Mouse (Mus musculus) CD4-positive, CD25-positive, alpha-beta regulatory T cell, adult 4 months (primary cell): ENCODE results near the gene Cyp2d22. TPM values are rescaled to one million over a fixed set of nuclear protein-coding genes. Genes with fewer than 3 reads are reported as not detected.
"Not testable (repeated sequence)": the region's sequence is repeated elsewhere in the genome, so short reads cannot be mapped to it uniquely, and the experiment has no call there.

Experiments
- ATAC-seq: one replicate; pipeline ENCODE4 v1.8.0; 2017
- polyA plus RNA-seq, 2 experiments: library from polyadenylated mRNA; unstranded; fragments of 100-300 nt; shearing (Covaris generic); gene quantifications; one replicate each; pipeline ENCODE4 v1.2.1; 2017

Cyp2d22 gene
- 10 to 100 TPM; 10.7 to 12.5 TPM for polyA plus RNA-seq

DNA sequence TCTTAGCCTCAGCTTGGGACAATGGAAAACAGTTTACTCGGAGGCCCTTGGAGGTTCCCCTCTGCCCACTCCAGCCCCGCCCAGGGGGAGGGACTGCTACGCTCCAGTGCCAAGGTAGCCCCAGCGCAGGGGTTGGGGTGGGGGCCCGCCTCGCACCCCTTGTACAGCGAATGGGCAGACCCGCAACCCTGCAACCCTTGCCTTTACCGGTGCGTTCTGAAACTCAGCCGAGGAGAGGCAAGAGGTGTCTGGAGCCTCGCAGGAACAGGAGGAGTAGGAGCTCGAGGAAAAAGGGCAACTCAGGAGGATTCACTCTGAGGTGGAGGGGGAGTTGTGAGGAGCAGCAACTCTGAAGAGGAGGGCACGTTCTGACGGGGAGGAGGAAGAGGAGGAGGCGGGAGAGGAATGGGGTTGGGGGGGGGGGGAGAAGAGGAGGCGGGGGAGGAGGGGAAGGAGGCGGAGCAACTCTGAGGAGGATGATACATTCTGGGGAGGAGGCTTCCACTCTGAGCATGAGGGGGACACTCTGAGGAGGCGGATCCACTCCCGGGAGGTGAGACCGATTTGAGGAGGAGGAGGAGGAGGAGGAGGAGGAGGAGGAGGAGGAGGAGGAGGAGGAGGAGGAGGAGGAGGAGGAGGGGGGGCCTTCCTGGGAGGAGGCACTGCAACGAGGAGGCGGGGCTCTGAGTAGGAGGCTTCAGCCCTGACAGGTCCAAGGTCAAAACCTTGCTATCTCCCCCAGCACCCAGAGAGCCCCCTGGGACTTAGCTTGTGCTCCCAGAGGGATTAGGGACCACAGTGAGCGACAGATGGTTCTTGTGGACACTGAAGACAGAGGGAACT, at the start of gene Cyp2d22:
Cyp2d22 (minus strand) TSS at position 390 of the 843 bp plus-strand sequence.
- ATAC-seq, result peak; percentile 77

DNA sequence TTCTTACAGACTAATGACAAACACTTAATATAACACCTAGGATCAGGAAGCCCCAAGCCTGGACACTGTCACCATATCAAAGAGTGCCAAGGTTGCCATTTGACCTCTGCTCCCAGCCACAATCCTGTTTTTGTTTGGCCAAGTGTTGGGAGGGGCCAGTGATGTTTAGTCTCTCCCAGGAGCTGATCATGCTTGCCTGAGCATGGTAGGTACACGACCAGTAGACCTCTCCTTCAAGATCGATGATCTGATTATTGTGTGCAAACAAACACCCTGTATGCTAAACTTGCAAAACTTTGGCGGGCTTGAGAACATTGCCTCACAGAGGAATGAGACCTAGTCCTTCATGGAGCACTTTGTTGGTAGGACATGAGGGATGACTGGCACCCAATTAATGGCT, 43.4 kb upstream of the Cyp2d22 start:
- no peak for ATAC-seq

DNA sequence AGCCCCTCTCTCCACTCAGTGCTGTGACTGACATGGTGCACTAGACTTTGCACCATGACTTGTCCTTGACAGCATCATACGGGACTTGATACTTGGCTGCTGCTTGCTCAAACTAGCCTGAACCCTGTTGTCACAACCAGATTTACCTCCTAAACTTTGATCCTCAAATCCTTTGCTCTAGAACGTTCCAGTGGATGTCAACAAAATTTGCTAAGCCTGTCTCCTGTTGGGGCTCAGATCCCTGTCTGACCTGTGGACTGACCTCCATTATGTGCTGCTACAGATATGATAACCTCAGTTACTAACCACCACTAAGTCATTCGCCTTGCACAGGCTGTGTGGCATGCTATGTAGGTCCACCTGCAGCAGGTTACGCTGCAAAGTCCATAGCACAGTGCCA, 42.9 kb upstream of the Cyp2d22 start:
- no peak for ATAC-seq

DNA sequence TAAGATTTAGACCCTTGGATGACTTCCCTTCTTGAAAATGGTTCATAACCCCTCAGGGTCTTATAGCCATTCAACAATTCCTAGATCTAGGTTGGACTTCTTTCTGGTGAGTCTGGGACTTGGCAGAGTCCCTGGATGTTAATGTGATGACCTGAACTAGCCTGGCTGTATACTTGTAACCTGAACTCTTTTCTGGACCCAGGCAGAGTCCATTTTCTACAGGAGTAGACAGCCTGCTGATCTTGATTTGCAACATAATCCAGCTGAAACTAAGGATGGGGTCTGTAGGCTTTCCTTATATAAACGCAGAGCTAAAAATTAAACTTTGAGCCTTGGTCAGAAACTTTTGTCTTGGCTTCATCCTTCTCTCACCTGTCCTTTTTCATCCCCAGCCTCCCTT, 38.6 kb upstream of the Cyp2d22 start:
- ATAC-seq, result no peak

DNA sequence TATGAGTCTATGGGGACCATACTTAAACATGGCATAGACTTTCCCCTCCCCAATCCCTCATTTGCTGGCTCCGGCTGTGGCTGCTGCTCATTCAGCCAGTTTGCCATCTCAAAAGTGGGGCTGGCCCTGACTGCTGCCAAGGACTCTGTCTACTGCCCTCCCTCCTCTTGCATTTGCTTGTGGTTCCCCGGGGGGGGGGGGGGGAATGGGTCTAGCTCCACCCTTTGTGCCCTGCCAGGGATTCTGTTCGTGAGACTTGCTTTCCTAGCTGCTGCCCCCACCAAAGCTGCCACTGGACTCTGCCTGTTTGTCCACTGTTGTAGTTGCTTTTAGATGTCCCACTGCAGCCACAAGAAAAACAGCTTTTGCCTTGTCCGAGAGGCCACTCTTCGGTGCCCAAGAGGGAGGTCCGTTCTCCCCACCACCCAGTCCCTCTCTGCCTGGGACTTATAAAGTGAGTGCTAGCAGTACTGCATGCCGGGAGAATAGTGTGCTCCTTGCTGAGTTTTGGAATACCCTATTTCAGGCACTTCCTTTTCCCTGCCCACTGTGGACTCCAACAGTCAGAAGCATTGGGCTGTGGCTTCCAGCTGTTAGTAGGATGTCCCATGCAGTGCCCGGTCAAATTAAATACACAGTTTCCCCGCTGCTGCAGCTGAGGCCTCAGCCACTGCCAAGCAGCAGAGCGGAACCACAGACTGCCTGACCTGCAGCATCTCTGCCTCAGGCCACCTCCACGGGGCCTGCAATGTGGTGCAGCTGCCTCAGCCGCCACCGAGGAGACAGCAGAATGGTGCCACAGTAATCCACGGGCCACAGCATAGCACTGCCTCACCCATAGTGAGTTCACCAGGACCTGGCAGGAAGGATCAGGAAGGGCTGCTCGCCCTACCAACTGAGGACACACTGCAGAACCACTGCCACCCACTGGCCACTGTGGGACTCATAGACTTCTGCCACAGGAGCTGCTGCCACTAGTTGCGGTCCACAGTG, 37.0 kb upstream of the Cyp2d22 start:
- ATAC-seq, result peak; percentile 93

DNA sequence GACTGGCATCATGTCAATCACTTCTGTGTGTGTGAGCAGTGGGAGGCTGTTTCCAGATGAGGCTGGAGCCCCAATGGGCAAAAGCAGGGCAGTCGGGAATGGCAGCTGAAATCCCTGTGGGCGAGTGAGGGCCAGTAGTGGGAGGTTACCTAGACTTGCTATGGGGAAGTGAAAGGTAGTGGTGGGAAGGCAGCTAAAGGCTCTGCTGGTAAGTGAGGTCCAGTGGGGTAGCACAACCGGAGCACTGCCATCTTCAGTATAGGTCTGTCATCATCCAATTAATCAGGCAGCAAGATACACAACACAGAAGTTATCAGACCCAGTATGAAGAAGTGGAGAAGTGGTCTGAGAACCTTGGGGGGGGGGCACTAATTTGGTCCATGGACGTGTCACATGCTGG, 27.5 kb upstream of the Cyp2d22 start:
- ATAC-seq, result no peak

DNA sequence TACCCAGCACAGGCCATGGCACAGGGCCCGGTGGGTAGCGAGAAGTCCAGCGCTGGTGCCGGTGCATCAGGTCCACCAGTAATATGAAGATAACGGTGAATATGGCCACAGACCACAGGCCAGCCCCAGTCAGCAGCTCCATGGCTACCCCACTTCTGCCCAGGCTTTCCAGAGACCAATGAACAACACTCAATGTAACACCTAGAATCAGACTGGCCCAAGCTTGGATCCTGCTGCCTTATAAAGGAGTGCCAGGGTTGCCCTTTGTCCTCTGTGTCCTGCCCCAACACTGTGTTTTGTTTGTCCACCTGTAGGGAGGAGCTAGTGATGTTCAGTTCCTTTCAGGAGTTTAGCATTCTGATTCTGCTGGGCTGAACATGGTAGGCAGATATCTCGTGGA, 26.9 kb upstream of the Cyp2d22 start, which contains the start of gene Cyp2d10:
Cyp2d10 (minus strand) TSS at position 215 of the 400 bp plus-strand sequence.
- no peak for ATAC-seq

DNA sequence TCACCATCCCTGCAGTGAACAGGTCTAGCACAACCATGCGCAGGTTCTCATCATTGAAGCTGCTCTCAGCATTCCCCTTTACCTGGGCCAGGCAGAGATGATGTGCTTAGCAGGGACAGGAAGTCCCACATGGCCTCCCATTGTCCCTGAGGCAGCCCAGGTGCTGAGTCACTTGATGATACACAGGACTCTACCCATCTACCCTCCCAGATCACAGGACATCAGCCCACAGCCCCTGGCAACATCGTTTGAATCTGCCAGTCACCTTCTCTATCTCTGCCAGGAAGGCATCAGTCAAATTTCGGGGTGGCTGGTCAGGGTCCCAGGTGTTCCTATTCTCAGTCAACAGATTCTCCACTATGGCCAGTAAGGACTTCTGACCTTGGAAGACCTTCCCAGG, 24.1 kb upstream of the Cyp2d22 start:
- no peak for ATAC-seq

DNA sequence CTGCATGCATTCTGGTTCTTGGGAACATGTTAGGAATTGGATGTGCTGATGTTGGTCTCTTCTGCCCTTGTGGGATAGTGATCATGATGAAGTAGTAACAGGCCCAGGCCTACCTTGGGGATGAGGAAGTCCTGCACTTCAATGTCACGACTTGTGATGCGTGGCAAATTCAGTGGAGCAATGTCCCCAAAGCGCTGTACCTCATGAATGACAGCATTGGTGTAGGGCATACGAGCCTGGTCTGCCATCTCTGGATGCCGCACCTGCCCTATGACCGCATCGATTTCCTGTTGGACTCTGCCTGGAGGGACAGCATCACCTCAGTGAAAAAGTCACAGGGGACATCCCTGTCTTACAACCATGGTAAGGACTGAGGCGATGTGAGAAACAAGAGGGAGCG, 23.5 kb upstream of the Cyp2d22 start:
- no peak for ATAC-seq

DNA sequence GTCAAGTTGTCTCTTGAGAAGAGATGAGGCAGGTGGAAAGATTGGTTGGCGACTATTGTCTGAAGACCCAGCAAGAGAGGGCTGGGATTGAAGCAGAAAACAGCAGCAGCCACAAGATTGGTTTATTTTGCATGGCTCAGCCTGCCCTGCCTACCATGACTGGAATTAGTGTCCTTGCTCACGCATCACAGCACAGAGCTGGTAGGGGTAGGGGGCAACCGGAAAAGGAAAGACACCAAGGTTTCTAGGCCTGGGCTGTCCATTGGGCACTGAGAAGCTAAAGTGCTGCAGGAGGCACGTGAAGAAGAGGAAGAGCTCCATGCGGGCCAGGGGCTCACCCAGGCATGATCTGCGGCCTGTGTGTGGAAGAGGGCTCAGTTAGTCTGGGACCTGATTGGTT, 22.7 kb upstream of the Cyp2d22 start:
- no peak for ATAC-seq

DNA sequence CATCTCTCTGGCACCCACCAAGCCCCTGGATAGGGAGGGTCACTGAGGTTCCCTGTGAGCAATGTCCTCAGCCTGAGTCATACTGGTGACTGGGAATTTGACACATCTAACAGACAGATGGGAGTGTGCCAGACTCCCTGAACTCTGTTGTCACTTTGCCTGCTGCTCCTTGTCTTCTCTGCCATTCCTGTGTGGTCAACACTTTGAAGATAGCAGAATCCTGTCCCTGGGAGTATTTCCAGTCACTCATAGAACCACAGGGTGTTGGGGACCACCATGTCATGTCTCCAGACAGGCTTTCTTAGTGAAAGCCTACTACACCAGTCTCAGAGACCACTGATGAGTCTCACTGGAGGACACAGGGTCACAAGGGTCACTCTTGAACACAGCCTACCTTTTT, 22.0 kb upstream of the Cyp2d22 start:
- ATAC-seq, result no peak

DNA sequence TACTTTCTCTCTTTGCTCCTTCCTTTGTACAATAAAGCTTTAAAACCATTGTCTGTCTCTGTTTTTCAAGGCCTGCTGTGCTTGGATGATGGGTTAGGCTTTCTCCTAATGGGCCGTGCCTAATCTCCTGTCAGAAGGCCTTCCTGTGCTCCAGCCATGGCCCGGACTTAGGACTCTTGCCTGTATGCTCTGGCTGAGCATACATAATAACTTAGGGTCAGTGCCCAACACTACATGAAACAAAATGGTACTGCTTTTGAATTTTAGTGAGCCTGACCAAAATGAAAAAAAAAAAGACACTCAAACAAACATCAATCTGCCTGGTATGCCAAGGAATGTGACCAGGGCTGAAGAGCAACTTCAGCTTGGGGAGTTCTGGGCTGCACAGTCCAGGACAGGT, 21.5 kb upstream of the Cyp2d22 start:
- no peak for ATAC-seq

DNA sequence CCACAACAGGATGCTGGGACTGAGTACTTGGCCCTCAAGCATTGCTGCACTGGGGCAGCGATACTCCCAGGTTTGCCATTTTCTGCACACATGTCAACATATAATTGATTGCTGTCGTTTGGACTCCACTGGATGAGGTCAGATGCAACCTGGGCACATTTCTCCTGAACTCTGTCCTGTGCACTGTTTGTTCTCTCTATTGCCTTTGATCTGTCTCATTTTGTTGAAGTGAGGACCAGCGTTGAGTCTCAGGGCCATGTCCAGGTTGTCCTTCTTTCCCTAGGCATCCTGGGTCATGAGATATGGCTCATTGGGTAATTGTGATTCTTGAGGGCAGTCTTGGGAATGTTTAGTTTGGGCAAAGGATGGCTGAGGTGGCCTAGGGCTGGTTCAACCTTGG, 15.9 kb upstream of the Cyp2d22 start:
- ATAC-seq, result not testable (repeated sequence)

DNA sequence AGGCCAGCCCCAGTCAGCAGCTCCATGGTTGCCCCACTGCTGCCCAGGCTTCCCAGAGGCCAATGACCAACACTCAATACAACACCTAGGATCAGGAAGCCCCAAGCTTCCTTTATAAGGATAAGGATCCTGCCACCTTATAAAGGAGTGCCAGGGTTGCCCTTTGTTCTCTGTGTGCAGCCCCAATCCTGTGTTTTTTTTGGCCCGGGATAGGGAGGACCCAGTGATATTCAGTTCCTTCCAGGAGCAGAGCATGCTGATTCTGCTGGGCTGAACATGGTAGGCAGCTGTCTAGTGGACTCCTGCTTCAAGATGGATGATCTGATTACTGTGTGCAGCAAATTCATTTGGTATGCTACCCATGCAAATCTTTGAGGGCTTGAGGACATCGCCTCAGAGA, 13.9 kb upstream of the Cyp2d22 start, which contains the start of gene Cyp2d11:
Cyp2d11 (minus strand) TSS at position 101 of the 400 bp plus-strand sequence.
- ATAC-seq, result not testable (repeated sequence)

DNA sequence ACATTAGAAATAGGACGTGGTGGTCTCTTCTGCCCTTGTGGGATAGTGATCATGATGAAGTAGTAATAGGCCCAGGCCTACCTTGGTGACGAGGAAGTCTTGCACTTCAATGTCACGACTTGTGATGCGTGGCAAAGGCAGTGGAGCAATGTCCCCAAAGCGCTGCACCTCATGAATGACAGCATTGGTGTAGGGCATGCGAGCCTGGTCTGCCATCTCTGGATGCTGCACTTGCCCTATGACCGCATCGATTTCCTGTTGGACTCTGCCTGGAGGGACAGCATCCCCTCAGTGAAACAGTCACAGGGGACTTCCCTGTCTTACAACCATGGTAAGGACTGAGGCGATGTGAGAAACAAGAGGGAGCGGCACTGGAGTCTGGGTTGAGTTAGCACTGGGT, 9.9 kb upstream of the Cyp2d22 start:
- ATAC-seq, result not testable (repeated sequence)

DNA sequence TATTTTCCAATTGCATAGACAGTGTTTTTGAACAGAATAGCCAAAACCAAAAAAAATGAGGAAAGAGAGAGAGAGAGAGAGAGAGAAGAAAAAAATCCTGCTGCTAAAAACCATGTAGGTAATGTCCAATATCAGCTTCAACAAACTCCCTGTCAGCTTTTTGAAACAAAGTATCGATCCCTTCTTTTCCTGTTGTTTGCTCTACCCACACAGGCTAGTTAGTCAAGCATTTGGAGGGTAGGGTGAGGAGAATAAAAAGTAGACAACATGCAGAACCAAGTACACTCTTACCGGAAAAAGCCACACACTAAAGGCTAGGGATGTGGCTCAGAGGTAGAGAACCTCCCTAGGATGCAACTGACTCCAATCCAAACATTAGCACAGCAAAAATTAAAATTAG, 5.7 kb upstream of the Cyp2d22 start:
- ATAC-seq, result no peak

DNA sequence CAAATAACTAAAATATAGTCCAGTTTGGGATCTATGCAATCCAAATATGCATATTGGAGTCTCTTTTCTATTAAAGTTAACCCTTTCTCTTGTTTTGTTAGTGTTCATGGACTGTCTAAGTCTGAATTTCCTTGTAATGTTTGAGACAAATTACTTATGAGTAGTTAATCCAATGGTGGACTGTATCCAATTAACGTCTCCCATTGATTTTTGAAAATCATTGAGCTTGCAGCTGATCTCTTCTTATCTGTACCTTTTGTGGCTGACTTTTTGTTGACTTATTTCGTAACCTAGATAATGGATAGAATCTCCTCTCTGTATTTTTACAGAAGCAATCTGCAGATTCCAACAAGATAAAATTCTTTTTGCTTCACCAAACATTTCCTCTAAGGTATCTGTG, 2.4 kb upstream of the Cyp2d22 start:
- no peak for ATAC-seq

DNA sequence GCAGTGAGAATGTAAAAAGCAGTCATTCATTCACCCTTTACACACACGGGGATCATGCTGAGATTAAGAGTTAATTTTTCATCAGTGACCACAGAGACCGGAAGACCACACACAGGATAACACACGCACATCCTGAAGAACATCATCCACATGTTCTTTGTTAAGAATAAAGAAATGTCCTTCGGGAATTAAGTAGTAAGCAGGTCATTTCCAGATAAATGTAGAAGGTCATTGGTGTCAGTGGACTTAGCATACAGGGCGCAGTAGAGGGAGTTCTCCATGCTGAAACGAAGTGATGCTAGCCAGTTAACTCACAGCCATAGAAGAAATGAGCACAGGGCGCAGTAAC, 628 bp upstream of the Cyp2d22 start:
- peak; percentile 21 for ATAC-seq

DNA sequence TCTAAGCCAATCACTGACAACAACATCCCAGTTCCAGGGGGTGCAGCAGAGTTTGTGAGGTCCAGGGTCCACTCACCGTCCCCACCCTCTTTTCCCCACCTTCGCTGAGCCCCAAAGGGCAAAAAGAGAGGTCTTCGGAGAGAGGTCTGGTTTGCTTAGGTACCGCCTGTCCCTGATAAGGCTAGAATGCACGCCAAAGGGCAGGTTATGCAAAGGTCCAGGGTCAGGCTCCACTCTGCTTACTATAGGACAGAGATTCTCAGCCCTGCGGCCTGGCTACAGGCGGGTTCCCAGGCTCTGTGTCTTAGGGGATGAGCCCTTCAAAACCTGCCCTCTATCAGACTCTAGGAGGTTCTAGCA, 569 bp downstream of the Cyp2d22 start:
- no peak for ATAC-seq

DNA sequence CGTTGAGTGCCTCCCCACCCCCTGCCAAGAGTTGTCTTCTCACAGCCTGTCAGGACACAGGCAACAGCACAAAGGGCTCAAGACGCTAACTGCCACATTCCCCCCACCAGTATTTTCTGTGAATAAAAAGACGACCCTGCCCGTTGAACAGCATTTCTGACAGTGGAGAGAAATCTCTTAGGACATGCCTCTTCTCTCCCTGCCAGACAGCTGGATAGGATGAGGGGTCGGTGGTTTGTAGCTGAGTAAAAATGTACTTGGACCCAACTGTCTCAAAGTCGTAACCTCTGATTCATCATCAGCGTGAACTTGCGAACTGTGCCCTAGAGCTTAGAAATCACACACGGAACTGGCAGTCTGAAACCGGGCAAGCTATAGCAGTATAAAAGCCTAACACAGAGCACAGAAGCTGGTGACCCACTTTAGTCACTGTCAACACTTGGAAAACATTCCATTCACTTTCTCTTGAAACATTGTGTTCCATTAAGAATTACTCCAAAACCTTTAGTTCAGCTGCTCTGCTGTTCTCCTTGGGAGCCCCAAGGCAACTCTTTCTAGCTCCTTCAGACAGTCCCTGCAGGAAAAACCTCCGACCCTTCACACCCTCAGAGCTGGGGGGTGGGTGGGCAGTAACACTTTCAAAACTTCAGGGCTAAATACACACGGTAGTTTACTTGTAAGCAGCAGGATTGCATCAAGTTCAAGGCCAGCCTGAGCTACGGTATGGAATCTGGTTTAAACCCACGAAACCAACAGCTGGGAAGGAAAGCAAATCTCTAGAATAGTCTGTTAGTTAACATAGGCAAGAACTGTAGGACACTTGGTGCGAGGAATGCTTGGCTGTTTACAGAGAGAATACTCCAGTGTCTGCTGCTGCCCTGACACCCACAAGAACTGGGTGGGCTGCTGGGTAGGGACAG, 1.5 kb downstream of the Cyp2d22 start:
- ATAC-seq, result no peak

DNA sequence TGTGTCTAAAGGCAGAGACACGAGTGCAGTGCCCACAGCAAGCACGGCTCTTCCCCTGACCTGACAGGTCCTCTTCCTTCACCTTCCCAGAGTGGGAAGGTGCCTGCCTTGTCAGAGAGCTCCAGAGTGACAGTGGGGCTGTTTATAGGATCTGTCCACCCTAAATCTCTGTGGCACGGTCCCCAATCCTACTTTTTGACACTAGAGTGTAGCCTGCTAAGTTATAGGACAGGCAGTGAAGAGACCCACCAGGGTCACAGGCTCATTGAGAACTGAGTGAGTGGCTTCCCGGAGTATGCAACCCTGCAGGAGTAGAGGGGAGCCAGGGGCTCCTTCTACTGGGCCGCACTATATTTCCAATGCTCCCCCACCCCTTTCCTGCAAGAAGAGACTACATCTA, 2.4 kb downstream of the Cyp2d22 start:
- ATAC-seq, result no peak

DNA sequence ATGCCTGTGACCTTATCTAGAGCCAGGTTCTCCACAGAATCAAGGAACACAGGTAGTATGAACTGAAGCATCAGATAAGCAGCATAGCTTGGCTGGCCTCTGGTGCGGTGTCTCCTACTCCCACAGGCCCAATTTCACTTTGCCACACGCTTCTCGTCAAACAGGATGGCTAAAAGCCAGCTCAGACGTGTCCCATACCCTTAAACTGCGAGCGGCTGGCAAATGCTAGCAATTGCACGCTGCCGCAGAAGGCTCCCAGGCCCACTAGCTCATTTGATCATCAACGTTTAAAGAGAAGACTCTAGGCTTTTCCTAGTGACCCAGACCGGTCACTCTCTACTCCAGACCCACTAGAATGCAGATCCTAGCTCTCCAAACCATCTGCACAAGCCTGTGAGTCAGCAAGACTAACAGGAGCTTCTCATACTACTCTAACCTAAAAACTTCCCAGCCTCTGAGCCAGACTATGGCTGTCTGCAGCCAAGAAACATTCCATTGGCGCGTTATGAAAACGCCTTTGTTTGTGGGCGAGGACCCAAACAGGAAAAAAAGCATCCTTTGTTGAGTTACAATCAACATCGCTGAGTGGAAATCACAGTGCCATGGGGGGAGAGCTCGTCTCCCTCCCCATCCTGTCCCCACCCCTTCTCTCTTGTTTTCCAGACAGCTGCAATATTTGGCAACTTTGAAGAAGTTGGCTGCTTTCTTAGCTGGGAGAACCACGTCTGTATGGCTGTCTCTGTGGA, 3.5 kb downstream of the Cyp2d22 start:
- no peak for ATAC-seq
